Mouse (Mus musculus): ENCODE results near the gene Wwox. TPM values are rescaled to one million over a fixed set of nuclear protein-coding genes. Genes with fewer than 3 reads are reported as not detected.
A peak's percentile ranks its signal among the peaks of the same experiment; 100 is the strongest.

The Wwox gene
- total RNA-seq, 2 experiments from 2014 or later = 10.5 to 12.5 TPM

GRCm38 (mm10) chr8:114746373-114746772 is 306.9 kb downstream of the Wwox start:
- DNase-seq = no peak

DNA sequence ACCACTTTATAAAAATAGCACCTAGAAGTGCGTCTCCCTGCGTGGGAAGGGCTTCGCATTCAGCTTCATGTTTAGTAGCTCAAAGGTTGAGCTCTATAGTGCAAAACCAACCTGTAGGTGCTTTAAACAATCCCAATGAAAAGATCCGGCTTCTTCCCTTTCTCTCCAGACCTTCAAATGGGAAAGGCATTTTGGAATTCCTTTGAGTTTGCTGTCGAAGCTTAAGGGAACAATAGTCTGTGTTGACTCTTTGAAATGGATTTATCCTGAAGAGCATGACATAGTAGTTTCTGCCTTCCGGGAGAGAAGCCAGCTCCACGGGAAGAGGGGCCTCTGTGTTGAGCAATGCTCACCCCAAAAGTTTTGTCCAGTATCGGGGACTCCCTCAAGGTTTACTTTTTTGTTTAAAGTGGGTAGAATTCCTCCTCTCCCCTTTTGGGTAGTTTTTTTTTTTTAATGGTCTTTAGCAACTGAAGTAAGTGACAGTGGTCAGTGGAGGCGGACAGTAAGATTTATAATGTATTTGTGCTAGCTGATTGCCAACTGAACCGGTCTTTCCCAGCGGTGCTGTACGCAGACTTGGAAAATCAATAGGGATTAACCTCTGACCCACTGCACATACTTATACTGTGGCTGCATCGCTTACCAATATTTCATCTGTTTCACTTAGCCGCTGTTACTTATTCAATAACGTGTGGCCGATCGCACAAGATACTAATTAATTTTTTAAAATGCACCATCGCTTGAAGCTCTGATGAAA is 312.1 kb downstream of the Wwox start:
- DNase-seq = no peak

GRCm38 (mm10) chr8:114759621-114760020 is 320.2 kb downstream of the Wwox start:
- no peak for DNase-seq

GRCm38 (mm10) chr8:114768536-114768935 is 329.1 kb downstream of the Wwox start:
- DNase-seq = no peak

- peak; percentile 47 to 70 for DNase-seq
Measured at GRCm38 (mm10) chr8:114770856-114771776, 331.7 kb downstream of the Wwox start.

DNA sequence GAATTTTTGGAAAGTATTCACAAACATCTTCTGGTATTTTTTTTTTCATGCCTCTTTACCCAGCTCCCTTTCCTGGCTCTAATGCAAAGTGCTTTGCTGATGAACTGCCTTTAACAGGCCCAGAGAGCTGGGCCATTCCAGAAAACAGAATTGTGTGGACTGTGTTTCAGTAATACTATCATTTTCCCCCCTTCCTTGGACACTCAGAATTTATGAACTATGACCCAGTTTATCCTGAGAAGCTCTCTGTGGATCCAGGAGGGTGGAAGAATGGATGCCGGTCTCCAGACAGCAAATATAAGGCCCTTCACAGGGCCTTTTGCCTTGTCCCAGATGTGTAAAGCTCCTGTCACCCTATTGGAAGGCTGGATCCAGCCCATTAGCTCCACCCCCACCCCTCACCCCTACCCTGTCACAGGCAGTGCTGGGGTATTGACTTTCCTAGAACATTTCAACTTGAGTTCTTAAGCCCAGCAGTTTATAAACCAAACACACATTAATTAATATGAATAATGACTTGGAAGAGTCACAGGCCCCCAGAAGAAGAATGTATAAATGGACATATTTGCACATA is 332.9 kb downstream of the Wwox start:
- no peak for DNase-seq

DNA sequence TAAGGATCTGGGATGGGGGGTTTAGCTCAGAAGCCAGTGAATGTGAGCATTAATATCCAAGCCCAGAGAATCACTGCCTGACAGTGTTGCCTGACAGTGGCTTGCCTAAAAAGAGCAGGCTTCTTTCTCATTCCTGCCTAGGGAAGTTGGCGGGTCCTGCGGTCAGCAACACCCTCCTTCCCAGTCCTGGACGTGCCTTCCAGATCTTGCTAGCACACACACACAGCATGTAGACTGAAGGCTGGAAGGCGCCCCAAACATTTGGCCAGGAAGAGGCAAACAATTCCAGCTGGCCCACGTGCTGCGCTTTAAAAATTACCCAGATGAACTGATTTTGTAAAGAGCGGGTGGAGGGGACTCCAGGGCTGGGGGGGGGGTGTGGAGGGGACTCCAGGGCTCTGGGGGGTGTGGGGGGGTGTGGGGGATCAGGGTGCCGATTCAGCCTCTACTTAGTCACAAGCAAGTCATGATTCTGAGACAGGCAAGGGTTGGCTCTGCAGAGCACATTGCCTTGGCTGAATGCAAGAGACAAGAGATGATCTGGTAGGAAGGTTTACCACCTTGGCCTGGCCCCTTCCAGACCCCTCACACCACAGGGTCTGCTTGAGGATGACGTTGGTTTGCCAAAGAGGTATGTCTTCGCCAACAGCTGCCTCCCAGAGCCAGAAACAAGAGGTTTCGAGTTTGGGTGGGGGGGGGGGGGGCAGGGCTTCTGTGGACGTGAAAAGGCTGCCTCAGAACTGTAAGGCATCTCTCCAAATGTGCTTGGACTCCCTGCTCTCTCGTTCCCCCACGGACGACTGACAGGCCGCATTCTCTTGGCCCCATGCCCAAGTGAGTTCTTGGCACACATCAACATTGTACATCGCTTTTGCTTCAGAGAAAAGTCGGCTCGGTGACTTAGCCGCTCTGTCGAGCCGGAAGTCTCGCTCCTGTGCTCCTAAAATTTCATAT is 334.3 kb downstream of the Wwox start:
- DNase-seq = peak; percentile 16 to 37

DNA sequence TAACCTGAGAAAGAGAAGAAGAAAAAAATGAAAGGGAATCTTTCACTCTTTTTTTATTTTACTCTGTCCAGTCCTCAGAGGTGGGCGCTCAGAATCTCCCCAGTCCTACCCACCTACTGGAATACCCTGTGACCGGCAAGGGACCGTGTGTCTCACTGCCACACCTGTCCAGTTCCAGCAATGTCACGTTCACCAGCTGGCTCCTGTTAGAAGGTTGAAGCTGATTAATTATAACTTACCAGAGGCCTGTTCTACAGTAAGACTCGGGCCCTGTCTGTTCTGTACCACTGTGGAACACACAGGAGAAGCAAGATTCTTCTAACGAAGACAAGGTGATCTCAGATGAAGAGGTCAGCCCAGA is 334.9 kb downstream of the Wwox start:
- no peak for DNase-seq

DNA sequence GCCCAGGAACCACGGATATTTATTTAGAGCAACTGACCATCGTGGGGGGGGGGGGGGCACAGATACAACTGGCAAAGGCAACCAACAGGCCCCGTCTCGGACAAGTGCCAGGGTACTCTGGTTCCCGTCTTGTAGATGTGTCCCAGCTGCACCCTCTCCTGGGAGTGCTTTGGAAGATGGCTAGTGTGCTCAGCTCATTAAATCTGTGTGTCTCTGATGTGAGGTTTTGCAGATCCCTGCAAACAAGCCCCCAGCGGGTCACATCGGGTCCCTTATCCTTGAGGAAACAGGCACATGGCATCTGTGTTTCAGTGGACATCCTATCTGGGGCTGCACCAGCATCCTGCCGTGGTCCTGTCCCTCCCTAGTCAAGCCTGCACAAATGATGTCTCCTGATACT is 336.1 kb downstream of the Wwox start:
- no peak for DNase-seq

GRCm38 (mm10) chr8:114776696-114777095 is 337.2 kb downstream of the Wwox start:
- DNase-seq = no peak

DNA sequence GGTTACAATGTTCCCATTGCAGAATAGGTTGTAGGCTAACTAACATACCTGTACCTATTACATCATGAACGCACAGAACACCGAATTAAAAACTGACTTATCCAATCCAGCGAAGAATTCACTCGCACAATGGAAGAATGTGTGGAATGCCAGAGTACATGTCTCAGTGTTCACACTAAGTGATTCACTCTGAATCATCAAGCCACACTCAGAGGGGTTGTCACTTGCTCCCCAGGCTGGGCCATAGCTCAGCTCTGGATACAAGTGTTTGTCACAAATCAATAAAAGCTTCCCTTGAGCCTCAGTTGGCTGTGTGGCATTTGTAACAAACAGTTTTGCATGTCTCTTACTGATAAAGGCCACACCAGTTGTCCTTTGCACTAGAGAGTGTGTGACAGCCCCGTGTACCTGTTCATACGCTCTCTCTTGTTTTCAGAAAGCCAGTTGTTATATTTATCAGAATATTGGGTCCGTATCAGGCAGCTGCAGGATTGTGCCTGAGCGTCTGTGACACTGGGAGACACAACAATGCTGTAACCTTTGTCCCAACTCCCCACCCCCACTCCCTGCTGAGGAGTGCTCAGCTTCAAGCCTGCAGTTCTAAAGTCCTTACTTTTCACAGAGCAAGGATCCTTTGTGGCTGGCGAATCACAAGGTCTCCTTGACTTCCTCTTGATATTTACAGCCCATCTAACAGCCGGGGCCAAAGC is 338.0 kb downstream of the Wwox start:
- no peak for DNase-seq

GRCm38 (mm10) chr8:114779002-114779401 is 339.5 kb downstream of the Wwox start:
- no peak for DNase-seq

GRCm38 (mm10) chr8:114783321-114783720 is 343.9 kb downstream of the Wwox start:
- no peak for DNase-seq

GRCm38 (mm10) chr8:114785834-114786233 is 346.4 kb downstream of the Wwox start:
- no peak for DNase-seq

- DNase-seq = no peak
Measured at GRCm38 (mm10) chr8:114789616-114790015, 350.2 kb downstream of the Wwox start.

DNA sequence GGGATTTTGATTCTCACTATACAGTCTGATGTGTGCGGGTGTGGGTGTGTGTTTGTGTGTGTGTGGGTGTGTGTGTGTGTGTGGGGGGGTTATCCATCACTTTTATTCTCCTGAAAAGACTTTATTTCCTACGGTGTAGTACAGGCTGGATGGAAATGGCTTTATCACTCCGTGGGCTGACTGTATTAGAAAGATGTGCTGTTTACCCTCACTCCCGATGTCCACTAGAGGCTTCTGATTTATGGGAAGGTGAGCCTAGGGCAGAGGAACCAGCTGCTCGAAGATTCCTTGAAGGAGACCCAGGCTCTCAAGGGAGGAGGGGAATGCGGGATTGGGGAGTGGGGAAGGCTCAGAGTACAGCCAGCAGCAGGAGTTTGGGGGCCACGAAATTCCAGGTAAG is 351.3 kb downstream of the Wwox start:
- DNase-seq = no peak

GRCm38 (mm10) chr8:114793682-114794081 is 354.2 kb downstream of the Wwox start:
- no peak for DNase-seq

DNA sequence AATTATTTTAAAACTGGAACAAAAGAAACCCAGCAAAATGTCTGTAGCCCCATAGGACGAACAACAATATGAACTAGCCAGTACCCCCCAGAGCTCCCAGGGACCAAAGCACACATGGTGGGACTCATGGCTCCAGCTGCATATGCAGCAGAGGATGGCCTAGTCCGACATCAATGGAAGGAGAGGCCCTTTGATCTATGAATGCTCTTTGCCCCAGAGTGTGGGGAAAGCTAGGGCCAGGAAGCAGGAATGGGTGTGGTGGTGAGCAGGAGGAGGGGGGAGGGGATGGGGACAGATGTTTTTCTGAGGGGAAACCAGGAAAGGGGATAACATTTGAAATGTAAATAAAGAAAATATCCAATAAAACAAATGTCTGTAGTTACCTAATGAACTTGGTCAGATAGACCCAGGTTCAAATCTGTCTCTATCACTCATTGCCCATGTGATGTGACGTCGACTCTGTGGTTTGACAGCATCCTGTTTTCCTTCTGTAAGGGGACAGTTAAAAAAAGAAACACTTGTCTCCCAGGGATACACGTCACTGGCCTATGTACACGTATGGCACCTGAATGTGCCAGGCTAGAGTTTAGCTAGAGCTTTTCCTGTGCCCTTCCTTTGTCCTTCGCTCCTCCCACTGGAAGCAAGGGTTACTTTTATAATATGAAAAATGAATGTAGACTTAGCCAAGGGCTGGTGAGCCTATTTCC is 362.1 kb downstream of the Wwox start:
- no peak for DNase-seq

- no peak for DNase-seq
Measured at GRCm38 (mm10) chr8:114803113-114803512, 363.7 kb downstream of the Wwox start.

GRCm38 (mm10) chr8:114806826-114807420 is 367.5 kb downstream of the Wwox start:
- DNase-seq = no peak

All from layer of hippocampus, postnatal 36 days (tissue).